Mouse (Mus musculus): ENCODE results near the gene Ano5.

The Ano5 gene

DNA sequence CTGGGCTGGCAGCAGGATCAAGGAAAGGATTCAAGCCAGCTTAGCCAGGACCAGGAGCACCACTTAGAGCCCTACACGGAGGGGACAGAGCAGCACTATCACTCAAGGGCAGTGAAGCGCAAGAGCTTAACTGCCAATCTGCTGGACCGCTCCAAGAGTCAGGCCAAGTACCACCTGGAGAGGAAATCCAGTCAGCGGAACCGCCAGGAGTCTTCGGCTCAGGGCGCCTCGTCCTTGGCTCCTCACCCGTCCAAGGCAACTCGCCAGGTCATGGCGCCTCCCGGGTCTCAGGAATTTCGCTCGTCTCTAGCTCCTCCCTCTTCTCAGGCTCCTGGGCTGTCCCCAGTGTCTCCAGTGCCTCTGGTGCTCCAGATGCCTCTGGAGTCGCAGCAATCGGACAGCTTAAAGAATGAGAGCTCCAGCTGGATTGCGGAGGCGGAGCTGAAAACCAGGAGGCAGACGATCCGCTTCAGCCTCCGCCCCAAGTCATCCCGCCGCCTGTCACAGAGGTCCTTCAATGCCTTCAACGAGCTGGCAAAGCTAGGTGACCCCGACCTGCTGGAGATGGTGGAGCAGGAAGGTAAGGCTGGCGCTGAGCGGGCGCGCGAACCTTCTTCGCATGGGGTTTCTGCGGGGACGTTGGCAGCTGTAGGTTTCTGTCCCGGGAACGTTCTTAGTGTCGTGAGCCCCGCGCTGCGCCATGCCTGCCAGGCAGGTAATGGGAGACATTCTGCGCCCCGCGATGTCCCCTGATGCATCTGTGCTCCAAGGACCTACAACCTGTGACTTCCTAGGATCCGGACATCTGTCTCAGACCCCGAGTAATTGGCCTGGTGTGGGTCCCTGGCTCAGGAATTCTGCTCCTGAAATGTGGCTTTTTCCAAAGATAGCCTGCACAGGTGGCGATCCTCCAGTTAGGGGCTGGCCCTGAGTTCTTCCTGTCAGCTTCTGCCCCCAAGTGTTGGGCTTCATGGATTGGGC lies at the start of gene Ano5:
Gene Ano5 (plus strand): TSS at position 359 of the 981 bp plus-strand sequence.
- no peak for DNase-seq (ENCODE audit: low read depth, low spot score)

DNA sequence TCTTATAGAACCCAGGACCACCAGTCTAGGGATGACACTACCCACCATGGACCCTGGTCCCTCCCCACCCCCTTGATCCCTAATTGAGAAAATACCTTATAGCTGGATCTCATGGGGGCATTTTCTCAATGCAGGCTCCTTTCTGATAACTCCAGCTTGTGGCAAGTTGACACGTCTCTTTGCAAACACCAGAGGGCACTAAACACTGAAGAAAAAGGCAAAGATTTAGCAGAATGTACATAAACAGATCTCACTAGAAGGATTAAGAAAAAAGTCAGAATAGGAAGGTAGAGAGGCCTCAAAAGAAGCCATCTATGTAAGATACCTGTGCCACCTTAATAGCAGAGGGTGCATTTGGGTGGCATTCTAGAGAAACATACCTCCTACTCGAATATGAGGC lies 11.4 kb upstream of the Ano5 start:
- DNase-seq (ENCODE audit: low read depth, low spot score): peak; percentile 45

DNA sequence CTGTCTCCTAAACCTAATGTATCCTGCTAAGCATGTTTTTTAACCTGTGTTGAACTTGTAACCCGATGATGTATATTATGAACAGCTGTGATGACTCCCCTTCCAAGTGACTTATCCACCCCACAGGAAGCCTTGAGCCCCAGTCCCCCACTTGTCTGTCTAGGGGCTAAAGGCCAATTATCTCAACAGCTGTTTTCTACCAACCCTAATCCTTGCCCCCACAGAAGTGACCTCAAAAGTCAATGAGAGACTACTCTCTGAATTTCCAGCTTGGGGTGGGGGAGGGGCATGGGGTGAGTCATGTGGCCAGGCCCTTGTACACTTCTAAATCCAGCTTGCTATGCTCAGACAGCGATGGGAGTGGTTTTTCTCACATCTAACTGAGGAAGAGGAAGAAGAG lies 6.9 kb upstream of the Ano5 start:
- peak; percentile 2 for DNase-seq (ENCODE audit: low read depth, low spot score)

DNA sequence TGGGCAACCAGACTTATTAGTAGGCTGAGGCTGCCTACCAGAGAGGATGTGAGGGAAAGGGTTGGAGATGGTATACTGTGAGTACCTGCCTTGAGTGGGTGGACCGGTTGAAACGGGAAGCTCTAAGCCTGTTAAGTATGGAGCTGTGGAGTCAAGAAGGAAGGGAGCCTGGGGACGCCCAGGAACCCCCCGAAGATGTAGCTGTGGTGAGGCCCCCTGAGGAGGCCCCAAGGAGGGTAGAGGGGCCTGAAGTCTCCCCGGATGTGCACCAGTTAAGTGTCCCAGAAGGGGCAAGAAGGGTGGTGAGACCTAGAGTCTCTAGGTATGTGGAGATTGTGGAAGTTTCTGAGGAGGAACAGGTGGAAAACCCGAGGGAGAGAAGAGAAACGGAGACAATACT lies 682 bp upstream of the Ano5 start:
- no peak for DNase-seq (ENCODE audit: low read depth, low spot score)

DNA sequence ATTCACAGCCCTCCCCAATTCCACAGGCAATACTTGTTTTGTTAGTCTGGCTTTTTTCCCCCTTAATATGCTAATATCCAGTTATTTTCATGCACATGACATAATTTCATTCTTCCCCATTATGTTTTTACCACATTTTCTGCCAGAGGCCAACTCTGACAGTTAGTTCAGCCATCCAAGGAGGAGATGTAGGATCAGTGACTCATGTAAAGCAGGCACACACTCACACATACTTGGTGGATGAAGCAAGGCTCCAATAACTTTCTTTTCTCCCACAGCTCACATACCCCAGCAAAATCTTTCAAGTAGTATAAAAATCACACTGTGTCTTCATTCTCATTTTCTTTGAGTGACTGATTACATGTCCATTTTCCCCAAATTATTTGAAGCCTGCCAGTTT lies 28.5 kb downstream of the Ano5 start:
- peak; percentile 14 for DNase-seq (ENCODE audit: low read depth, low spot score)

DNA sequence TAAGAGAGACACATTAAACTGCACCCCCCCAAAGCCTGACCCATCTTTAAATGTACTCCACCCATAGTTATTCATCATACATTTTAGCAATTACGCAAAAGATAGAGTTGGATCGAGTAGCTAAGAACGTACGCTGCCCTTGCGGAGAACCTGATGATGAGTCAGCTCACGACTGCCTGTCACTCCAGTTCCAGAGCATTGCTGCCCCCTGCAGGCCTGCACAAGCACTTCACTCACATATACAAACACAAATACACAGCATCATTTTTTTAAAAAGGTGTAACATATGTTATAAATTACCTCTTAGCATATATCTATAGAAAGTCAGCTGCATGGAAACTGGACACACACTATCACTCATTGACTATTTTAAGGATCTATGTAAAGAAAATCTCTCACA lies 29.9 kb downstream of the Ano5 start:
- DNase-seq (ENCODE audit: low read depth, low spot score): peak; percentile 30

DNA sequence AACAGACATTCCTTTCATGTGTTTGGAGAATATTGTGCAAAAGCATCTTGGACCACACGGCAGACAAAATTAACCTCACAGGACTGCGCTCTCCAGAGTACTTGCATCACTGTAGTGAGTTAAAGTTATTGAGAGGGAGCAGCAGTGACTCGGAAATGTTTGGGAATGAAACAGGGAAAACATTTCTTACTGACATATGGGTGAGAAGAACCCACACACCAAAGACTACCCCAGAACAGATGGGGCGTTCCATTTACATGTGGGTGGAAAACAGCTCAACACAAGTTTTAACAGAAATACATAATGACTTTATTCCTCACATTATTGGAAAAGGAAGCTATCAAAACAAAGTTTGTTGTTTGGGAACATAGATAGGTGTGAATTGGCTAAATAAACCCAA lies 89.2 kb downstream of the Ano5 start:
- no peak for DNase-seq (ENCODE audit: low read depth, low spot score)

DNA sequence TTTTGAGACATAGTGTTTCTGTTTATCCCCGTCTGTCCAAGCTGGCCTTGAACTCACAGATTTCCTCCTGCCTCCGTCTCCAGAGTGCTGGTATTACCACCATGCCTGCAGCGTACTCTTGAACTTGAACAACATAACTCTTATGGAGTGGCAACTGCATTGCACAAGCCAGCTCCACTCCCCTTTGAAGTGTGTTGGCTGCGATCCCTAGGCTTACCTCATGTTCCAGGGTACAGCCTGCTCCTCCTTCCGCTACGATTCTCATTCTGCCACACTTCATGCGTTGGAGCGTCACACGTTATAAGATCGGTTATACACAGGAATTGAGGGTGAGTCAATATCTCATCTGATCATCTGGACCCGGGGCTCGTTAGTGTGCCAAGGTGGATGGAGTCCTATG lies 92.9 kb downstream of the Ano5 start:
- DNase-seq (ENCODE audit: low read depth, low spot score): no peak

DNA sequence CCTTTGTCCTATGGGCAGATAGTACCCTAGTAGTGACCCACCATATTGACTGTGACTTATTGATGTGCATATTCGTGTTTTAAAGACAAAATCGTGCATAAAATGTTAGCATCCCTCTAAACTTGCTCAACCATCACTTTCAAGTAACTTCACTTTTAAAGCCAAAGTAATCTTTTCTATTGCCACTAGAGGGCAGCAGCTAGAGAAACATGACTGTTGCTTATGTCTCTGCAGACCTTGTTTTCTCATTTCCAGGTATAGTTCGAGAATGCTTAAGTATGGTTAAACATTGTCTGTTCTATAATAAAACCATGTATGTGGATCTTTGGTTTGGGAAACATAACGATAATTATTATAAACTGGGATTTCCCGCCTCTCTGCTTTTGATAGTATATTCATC lies 103.6 kb downstream of the Ano5 start:
- DNase-seq (ENCODE audit: low read depth, low spot score): peak; percentile 66

DNA sequence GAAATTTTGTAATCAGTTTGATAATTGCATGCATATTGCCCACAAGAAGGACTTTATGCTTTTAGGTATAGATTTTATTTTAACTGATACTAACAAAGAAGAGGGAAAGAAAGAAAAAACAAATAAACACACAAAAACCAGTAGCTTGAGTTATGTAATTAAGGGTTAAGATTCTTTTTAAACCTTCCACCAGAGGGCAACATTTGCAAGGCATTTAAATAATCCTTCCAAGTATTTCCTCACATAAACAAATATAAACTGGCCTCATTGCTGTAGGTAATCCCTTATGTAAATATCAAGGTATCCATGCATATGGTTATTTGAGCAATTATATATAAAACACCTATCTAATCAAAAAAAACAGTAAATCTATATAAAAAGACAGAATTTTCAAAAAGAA lies 107.1 kb downstream of the Ano5 start:
- peak; percentile 79 for DNase-seq (ENCODE audit: low read depth, low spot score)

DNA sequence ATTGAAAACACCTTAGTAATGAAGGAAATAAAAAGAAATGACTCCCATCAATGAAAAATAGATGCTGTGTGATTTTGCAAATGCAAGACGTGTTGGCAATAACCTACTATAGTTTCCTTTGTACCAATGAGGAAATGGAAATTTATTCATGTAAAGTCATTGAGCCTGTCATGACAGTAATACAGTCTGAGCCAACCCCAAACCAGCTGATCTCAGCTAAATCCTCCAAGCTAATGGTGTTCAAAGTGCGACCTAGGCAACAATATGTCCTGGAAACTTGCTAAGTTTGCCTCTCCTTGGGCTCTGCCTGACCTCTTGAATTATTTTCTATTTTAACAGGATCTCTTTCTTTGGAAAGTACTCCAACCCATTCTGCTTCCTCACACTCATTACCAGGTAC lies 107.6 kb downstream of the Ano5 start:
- peak; percentile 2 for DNase-seq (ENCODE audit: low read depth, low spot score)

DNA sequence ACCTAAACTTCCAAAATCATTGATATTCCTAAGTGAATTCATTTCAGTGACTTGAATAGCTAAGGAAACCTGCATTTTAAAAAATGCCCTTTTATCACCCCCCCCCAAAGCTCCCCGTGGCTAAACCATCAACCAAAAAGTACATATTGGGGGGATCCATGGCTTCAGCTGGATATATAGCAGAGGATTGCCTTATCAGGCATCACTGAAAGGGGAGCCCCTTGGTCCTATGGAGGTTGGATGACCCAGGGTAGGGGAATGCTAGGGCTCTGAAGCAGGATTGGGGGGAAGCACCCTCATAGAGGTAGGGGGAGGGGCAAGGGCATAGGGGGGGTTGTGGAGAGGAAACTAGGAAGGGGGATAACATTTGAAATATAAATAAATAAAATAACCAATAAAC lies 109.1 kb downstream of the Ano5 start:
- DNase-seq (ENCODE audit: low read depth, low spot score): no peak

DNA sequence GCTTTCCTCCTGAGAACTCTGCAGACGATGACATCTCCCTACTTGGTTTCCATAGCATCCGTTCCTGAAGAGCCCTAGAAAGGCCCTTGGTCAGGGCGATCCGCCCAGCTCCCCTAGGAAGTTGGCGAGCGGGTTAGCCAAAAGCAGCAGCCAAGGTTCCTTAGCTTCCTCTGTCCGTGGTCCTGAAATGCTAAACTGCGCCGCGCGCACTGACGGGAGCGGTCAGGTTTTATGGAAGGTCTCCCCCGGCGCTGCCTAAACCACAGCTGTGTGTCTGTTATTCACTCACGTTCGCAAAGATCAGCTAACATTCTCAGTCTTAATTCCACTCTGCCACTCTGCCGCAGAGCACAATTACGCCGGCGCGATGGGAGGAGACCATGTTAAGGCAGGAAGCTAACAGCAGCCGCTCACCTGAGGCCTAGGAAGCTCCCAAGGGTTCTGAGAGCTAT lies 110.9 kb downstream of the Ano5 start, which contains the start of gene Slc17a6:
Gene Slc17a6 (plus strand): TSS at position 313 of the 452 bp plus-strand sequence.
- peak; percentile 20 for DNase-seq (ENCODE audit: low read depth, low spot score)

DNA sequence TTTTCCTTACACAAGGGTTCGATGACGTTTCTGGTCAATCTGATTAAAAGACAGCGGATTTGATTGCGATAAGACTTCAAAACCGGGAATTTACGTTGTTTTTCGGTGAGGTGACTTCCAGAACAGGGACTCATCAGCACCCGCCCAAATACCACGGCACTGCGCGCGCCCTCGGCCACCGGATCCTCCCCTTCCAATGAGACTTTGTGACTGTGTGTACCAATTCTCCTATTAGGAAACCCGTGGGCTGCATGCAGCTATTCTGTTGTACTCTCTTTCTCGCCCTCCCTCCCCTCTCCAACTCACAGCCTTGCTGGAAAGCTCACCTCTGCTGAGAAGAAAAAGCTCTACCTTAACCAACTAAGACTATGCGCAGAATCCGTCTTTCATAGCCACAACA lies 111.4 kb downstream of the Ano5 start:
- DNase-seq (ENCODE audit: low read depth, low spot score): no peak

DNA sequence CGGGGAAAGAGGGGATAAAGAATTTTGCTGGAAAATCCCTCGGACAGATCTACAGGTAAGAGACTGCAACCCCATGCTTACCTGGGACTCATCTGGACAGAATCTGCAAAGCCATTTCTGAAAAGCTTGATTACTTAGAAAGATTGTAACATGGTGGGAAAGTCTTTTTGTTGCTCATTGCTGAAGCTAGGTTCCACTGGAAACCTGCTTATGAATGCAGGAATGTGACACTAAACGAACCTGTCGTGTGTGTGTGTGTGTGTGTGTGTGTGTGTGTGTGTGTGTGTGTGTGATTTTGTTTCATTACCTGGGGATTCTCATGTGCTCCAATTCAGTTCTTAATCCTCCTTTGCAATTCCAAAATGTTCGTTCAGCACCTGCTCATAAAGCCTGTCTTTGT lies 111.8 kb downstream of the Ano5 start:
- DNase-seq (ENCODE audit: low read depth, low spot score): no peak

DNA sequence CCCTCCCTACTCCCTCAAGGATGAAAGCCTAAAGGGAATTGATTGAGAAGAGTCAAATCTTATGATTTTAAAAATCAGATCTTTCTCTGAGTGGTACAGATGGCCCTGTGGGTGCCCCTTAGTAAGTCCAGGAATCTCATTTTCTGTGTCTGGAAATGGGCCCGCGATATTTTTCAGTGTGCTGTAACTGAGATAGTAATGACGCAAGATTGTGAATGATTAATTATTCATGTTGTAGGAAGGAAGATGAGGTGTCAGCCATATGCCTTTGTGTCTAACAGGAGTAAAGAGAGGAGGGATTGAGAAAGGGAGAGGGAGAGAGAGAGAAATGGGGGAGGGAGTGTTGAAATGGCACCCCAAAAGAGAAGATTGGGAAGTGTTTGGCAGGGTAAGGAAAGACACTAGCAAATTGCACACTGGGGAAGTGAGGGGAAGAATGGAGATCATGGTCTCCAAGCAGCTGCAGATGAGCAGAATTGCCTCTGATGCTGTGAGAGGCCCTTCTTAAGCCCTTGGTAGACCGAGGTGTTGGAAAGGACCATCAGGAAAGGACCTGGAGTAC lies 113.6 kb downstream of the Ano5 start:
- DNase-seq (ENCODE audit: low read depth, low spot score): no peak

DNA sequence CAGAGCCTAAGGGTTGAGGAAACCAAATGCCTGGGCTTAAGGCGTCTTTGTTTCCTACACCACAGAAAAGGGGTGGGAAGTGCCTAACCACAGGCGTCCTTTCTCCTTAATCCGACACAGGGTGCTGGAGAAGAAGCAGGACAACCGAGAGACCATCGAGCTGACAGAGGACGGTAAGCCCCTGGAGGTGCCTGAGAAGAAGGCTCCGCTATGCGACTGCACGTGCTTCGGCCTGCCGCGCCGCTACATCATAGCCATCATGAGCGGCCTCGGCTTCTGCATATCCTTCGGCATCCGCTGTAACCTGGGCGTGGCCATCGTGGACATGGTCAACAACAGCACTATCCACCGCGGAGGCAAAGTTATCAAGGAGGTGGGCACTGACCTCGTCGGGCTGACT lies 114.3 kb downstream of the Ano5 start:
- DNase-seq (ENCODE audit: low read depth, low spot score): no peak

DNA sequence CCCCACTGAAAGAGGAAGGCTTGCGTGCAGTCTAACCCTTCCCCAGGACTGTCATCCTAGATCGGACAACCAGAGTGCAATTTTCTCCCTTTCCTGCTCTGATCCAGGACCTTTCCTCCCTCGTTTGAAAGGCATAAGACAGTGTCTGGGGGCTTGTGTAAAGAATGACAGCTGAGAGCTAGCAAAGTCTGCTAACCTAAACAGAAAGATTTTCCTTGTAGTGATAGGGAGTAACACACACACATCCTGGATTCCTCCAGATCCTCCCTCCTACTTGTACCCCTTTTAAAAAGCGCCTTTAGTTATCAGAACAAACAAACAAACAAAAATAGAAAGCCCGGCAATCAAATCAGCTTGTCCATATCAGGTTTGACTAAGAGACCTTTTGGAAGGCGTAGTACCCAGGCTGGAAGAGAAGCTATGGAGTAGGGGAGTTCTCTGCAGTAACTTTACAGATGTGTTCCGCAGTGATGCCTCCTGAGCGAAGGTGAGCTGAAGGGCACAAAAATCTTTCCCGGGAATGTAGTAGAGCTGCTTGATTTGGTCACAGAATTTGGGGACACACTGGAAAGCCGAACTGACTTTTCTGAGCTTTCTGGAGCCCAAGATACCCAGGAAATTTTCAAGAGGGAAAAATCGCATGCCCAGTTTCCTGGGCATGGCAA lies 114.9 kb downstream of the Ano5 start:
- DNase-seq (ENCODE audit: low read depth, low spot score): no peak

DNA sequence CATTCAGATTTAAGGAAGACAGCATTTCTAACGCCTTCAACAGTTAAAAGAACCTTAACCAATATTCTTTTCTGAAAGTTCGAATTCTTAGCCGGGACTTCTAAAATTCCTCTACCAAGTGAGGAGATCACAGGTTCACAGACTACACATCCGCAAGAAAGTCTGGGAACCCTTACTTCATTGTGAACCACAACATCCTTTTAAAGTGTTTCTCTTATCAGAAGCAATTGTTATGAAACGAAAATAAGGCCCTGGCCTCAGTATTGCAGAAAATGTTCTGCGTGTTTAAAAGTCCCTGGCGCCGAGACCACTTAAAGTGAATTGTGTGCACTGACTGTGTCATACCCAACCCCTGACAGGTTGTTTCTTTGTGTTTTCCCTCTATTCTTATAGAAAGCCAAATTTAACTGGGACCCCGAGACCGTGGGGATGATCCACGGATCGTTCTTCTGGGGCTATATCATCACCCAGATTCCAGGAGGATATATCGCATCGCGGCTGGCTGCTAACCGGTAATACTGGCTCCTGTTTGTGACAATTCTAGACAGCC lies 115.7 kb downstream of the Ano5 start:
- no peak for DNase-seq (ENCODE audit: low read depth, low spot score)

DNA sequence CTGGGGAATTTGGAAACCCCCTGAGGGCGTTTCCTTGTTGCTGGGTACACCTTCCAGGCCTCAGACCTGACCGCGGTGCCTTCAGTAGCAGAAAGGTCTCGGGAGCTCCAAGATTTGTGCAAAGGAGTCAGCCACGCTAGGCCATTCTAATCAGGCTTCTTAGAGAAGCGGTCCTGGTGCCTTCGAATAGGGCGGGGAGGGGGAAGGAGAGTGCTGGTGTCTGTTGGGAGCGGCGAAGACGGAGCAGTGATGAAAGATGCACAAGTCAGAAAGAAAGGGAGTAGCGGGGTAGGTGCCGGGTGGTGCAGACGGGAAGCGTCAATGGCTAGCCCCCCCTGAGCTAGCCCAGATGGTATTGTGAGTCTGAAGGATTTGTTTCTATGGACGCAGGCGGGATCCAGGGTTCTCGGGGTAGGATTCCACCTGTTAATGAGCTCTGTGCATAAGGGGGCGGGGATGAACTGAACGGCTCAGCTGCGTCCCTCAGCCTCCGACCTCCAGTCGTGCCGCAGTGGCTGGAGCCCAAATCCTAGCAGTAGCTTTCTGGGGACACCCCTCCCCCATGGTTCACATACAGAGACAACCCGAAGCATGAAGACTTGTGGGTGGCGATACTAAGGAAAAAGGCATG lies 116.3 kb downstream of the Ano5 start:
- DNase-seq (ENCODE audit: low read depth, low spot score): no peak

DNA sequence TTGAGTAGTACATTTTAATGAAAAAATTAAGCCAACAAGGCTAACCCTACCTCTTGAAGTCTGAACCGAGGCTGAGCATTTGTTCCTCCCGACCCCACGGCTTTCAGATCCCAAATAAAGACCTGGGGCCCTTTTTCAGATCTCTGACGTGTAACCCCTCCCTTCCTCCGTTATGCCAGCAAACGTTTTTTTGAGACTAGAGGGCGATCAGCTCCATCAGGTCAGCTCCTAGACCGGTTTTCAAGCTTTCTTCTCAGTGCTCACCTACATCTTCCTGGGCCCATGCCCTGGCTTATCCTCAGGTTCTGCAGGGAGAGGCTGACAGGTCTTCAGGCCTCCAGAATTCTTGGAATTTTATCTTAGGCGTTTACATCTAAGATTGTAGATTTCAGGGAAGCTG lies 116.8 kb downstream of the Ano5 start:
- DNase-seq (ENCODE audit: low read depth, low spot score): no peak

DNA sequence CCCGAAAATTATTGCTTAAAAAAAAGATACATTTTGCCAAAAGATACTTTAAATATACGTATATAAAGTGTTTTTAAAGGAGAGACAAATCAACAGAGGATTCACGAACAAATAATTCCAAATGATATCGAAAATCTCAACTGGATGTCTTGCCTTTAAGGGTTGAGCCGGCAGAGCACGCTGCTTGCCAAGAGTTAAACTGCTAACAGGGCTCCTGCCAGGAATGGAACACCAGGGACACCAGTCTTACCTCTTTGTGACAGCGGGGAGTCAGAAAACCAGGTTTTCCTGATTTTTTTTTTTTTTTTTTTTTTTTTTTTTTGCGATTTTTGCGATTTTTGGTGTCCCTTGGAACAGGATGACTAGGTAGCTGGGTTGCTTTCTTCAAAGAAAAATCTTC lies 117.5 kb downstream of the Ano5 start:
- DNase-seq (ENCODE audit: low read depth, low spot score): no peak

Data from 3T3-L1 (cell line).